ENCODE assay signal across 7 mouse cellular contexts in genomic region chr17:25497013-25497412, GRCm38 (mm10). TPM values are rescaled to one million over a fixed set of nuclear protein-coding genes. Genes with fewer than 3 reads are reported as not detected.
DNase-seq lines count a peak whose midpoint lies in the region; ATAC-seq and TF ChIP-seq lines count a peak whose summit lies in the region.

Sstr5 (minus strand) TSS chr17:25497288.

- H3K9ac ChIP-seq in ES-Bruce4 (ENCODE audit: low read depth, poor library complexity, severe bottlenecking) (peak within 1 kb of the TSS; percentile 20; the same call in 1 of the 2 replicates), ES-E14 (ENCODE audit: insufficient read depth, low read depth, low read length, poor library complexity, severe bottlenecking) (peak within 1 kb of the TSS; percentile 60)
- H3K9ac ChIP-seq in forebrain, embryonic 13.5 days, result peak within 1 kb of the TSS; percentile 60
- H3K9ac ChIP-seq in stomach, embryonic 15.5 days, result no peak within 1 kb of the TSS

- in situ Hi-C loops in ES-E14 (cut with MboI; ENCODE audit: low sequenced_read_pairs in 2 of 2, unreplicated experiment in 2 of 2), result no loop called here

- DNase-seq in ES-E14 (ENCODE audit: low read depth, low spot score) (peak; percentile 59), liver (peak; percentile 36)
- no peak for DNase-seq in right cerebral cortex, postnatal 36 days (ENCODE audit: low spot score in 2 of 2)

- TF ChIP-seq POLR2A in ES-Bruce4 (IDR thresholded peaks at IDR 0.05; ENCODE audit: insufficient read depth, low read length), result no peak

- no peak for TF ChIP-seq EP300 in ES-Bruce4 (IDR thresholded peaks at IDR 0.05; ENCODE audit: insufficient read depth, low read depth, low read length)

- ATAC-seq in forebrain, embryonic 13.5 days, result no peak
- ATAC-seq in stomach, embryonic 15.5 days (ENCODE audit: insufficient read depth, low FRiP score, low read depth), result peak; percentile 54; the same call in 1 of the 2 replicates
- ATAC-seq in erythroid progenitor cell, adult 5-6 weeks (replicated peaks; ENCODE audit: low FRiP score, poor library complexity, severe bottlenecking), result no peak

- H3K4me3 ChIP-seq in ES-Bruce4 (ENCODE audit: low read depth, low read length) (peak within 1 kb of the TSS; percentile 41), ES-E14 (ENCODE audit: insufficient read depth in 1 of 2, low read depth in 1 of 2, low read length in 2 of 2, poor library complexity in 1 of 2, severe bottlenecking in 1 of 2) (peak within 1 kb of the TSS; percentile 59 to 75)
- peak within 1 kb of the TSS; percentile 31 for H3K4me3 ChIP-seq in forebrain, embryonic 13.5 days
- H3K4me3 ChIP-seq in stomach, embryonic 15.5 days (replicated peaks), result peak within 1 kb of the TSS; percentile 30

- WGBS in forebrain, embryonic 13.5 days, result 1% methylated on average over 22 of the region's 28 CpGs
- WGBS in stomach, embryonic 15.5 days, result 2% methylated on average over 25 of the region's 28 CpGs

- H3K36me3 ChIP-seq in ES-Bruce4 (ENCODE audit: control insufficient read depth, insufficient read depth, low read length, poor library complexity, severe bottlenecking), result no peaks in the 10 kb centered on the region
- H3K36me3 ChIP-seq in ES-E14 (ENCODE audit: control insufficient read depth, insufficient read depth, low read length, poor library complexity, severe bottlenecking), result no peaks in the 10 kb centered on the region
- H3K36me3 ChIP-seq in forebrain, embryonic 13.5 days (ENCODE audit: poor library complexity, severe bottlenecking), result no peaks in the 10 kb centered on the region
- no peaks in the 10 kb centered on the region for H3K36me3 ChIP-seq in stomach, embryonic 15.5 days

- H3K4me2 ChIP-seq in forebrain, embryonic 13.5 days, result peak within 1 kb of the TSS; percentile 59
- H3K4me2 ChIP-seq in stomach, embryonic 15.5 days, result peak within 1 kb of the TSS; percentile 54

- H3K27ac ChIP-seq in ES-Bruce4 (ENCODE audit: insufficient read depth, low read length) (no peak within 1 kb of the TSS), ES-E14 (ENCODE audit: insufficient read depth, low read depth, low read length, poor library complexity, severe bottlenecking) (no peak within 1 kb of the TSS)
- no peak within 1 kb of the TSS for H3K27ac ChIP-seq in forebrain, embryonic 13.5 days
- no peak within 1 kb of the TSS for H3K27ac ChIP-seq in stomach, embryonic 15.5 days

- H3K4me1 ChIP-seq in ES-Bruce4 (ENCODE audit: control insufficient read depth, insufficient read depth, low read length) (no peaks in the 10 kb centered on the region), ES-E14 (ENCODE audit: control insufficient read depth in 2 of 2, insufficient read depth in 2 of 2, low read length in 2 of 2, poor library complexity in 1 of 2) (peaks cover 0 to 8% of the 10 kb centered on the region in 2 experiments; a peak in 2 of 4 replicates)
- H3K4me1 ChIP-seq in forebrain, embryonic 13.5 days, result peaks cover 6% of the 10 kb centered on the region
- peaks cover 6% of the 10 kb centered on the region for H3K4me1 ChIP-seq in stomach, embryonic 15.5 days

- TF ChIP-seq CTCF in ES-Bruce4 (IDR thresholded peaks at IDR 0.05; ENCODE audit: low read depth, low read length), result no peak

- no peaks in the 10 kb centered on the region for H3K9me3 ChIP-seq in ES-Bruce4 (replicated peaks; ENCODE audit: control insufficient read depth, insufficient read depth, low read length, poor library complexity, severe bottlenecking)
- no peaks in the 10 kb centered on the region for H3K9me3 ChIP-seq in ES-E14 (ENCODE audit: control insufficient read depth, insufficient read depth, low read depth, low read length)
- H3K9me3 ChIP-seq in forebrain, embryonic 13.5 days (replicated peaks), result no peaks in the 10 kb centered on the region
- no peaks in the 10 kb centered on the region for H3K9me3 ChIP-seq in stomach, embryonic 15.5 days

- no peaks in the 10 kb centered on the region for H3K27me3 ChIP-seq in ES-Bruce4 (ENCODE audit: control insufficient read depth, insufficient read depth, low read length, poor library complexity, severe bottlenecking)
- peaks cover 66% of the 10 kb centered on the region for H3K27me3 ChIP-seq in forebrain, embryonic 13.5 days
- peaks cover 28% of the 10 kb centered on the region for H3K27me3 ChIP-seq in stomach, embryonic 15.5 days (replicated peaks)

TF ChIP-seq in ES-E14, 5 proteins besides CTCF, POLR2A, EP300 and RAD21:
- TF ChIP-seq HCFC1 (IDR thresholded peaks at IDR 0.05; ENCODE audit: borderline replicate concordance, insufficient read depth, low read length) (no peak), MAFK (IDR thresholded peaks at IDR 0.05; ENCODE audit: insufficient read depth, low read depth, low read length) (no peak), ZC3H11A (IDR thresholded peaks at IDR 0.05; ENCODE audit: borderline replicate concordance, low read depth, low read length) (no peak), CHD2 (IDR thresholded peaks at IDR 0.05; ENCODE audit: low read depth, low read length) (no peak)
TF ChIP-seq in ES-E14: peak in this region for 0.

RNA-seq across cellular contexts. Expression of gene Sstr5, which starts in this region (rescaled TPM):
- not detected in 2 replicates for polyA plus RNA-seq in ES-Bruce4 (2011; ENCODE audit: insufficient read depth, insufficient read length, low read depth, missing spikeins)
- total RNA-seq in ES-E14 (2012; rRNA removed), result 0.95 and 1.3 TPM in 2 replicates
- polyA plus RNA-seq in forebrain, embryonic 13.5 days (2015; fragmentation: Nextera tagmentation; extraction: Ambion mirVana), result 0.10 and 0.11 TPM in 2 replicates
- polyA plus RNA-seq in stomach, embryonic 15.5 days (2015; fragmentation: Nextera tagmentation; extraction: Ambion mirVana), result 0.32 and 0.37 TPM in 2 replicates
- not detected in 2 replicates for total RNA-seq in erythroid progenitor cell, adult 5-6 weeks (2015; ENCODE audit: low replicate concordance)
- total RNA-seq in erythroid progenitor cell, adult 5-6 weeks (2017; ENCODE audit: low replicate concordance), result not detected in 2 replicates

Comparison
In these comparisons a context has a peak if more than half of its experiments do, and no peak if none do; other contexts are left out.
1. Peak in ATAC-seq, H3K4me3 ChIP-seq and H3K4me2 ChIP-seq in stomach, embryonic 15.5 days; RNA of the gene not detected or under 1 TPM.
2. DNase-seq: peak in ES-E14 (single experiment) and liver (single experiment); none in right cerebral cortex, postnatal 36 days (0 of 2).
3. Peak in every context shown above with its lines, with median percentiles within 50 percentile points of each other: H3K4me3 ChIP-seq.